Mouse (Mus musculus) MEL (cell line): Measurements from ENCODE around the gene Commd9. TPM values are rescaled to one million over a fixed set of nuclear protein-coding genes. Genes with fewer than 3 reads are reported as not detected.

Experiments used
- DNase-seq: peaks from one replicate; pipeline ENCODE4 v3.0.0; 2011; ENCODE audit warnings: low read depth, low spot score
- H3K27ac ChIP-seq: 2 replicates; pipeline ENCODE4 v1.5.1; 2012; ENCODE audit warnings: low read depth, mild to moderate bottlenecking, control low read depth, low read length, moderate library complexity; ENCODE audit not compliant: control insufficient read depth
- H3K27me3 ChIP-seq, 2 experiments: fragments of 150-350 bp in 1 of 2; sonication (generic) in 1 of 2; 2 replicates each; pipeline ENCODE4 v1.6.1; 2012; ENCODE audit warnings: low read length in 2 of 2, mild to moderate bottlenecking in 2 of 2, improper control_type of control experiment in 1 of 2, moderate library complexity in 1 of 2; ENCODE audit not compliant: insufficient read depth in 2 of 2, control insufficient read depth in 1 of 2
- H3K36me3 ChIP-seq, 2 experiments: 2 replicates each; pipeline ENCODE4 v1.6.1; 2012 to 2014; ENCODE audit warnings: low read length in 2 of 2, improper control_type of control experiment in 1 of 2, inconsistent platforms in 1 of 2, mild to moderate bottlenecking in 1 of 2; ENCODE audit not compliant: insufficient read depth in 2 of 2, control insufficient read depth in 1 of 2
- H3K4me1 ChIP-seq, 2 experiments: fragments of 150-350 bp in 1 of 2; sonication (generic) in 1 of 2; 2 replicates each; pipeline ENCODE4 v1.6.1; 2012; ENCODE audit warnings: low read length in 2 of 2, improper control_type of control experiment in 1 of 2, mild to moderate bottlenecking in 1 of 2; ENCODE audit not compliant: insufficient read depth in 2 of 2, control insufficient read depth in 1 of 2
- H3K4me3 ChIP-seq, 2 experiments: fragments of 150-350 bp in 1 of 2; sonication (generic) in 1 of 2; 2 replicates each; pipeline ENCODE4 v1.5.1; 2012; ENCODE audit warnings: low read depth in 2 of 2, low read length in 2 of 2, mild to moderate bottlenecking in 2 of 2, moderate library complexity in 2 of 2, control low read depth in 1 of 2, improper control_type of control experiment in 1 of 2; ENCODE audit not compliant: control insufficient read depth in 1 of 2, insufficient read depth in 1 of 2
- H3K79me2 ChIP-seq: 2 replicates; pipeline ENCODE4 v1.6.1; 2012; ENCODE audit warnings: mild to moderate bottlenecking, low read length, moderate library complexity; ENCODE audit not compliant: control insufficient read depth, poor library complexity, insufficient read depth
- H3K9ac ChIP-seq: 2 replicates; pipeline ENCODE4 v1.6.1; 2012; ENCODE audit warnings: low read depth, mild to moderate bottlenecking, control low read depth, low read length, moderate library complexity; ENCODE audit not compliant: control insufficient read depth, poor library complexity, severe bottlenecking
- H3K9me3 ChIP-seq: fragments of 150-350 bp; sonication (generic); replicated peaks from 2 replicates; pipeline ENCODE4 v1.6.1; 2012; ENCODE audit warnings: mild to moderate bottlenecking, low read length, improper control_type of control experiment, moderate library complexity; ENCODE audit not compliant: insufficient read depth
- BHLHE40 ChIP-seq: IDR thresholded peaks from 2 replicates; pipeline ENCODE4 v1.6.1; 2012; ENCODE audit warnings: low read depth, mild to moderate bottlenecking, inconsistent platforms, low read length, improper control_type of control experiment, borderline replicate concordance
- CHD2 ChIP-seq: IDR thresholded peaks from 2 replicates; pipeline ENCODE4 v1.6.1; 2011; ENCODE audit warnings: low read length, improper control_type of control experiment
- CTCF ChIP-seq, 3 experiments: IDR thresholded peaks in 2 of 3; conservative IDR thresholded peaks in 1 of 3; 2 replicates each; pipeline ENCODE4 v1.5.1; 2011 to 2012; ENCODE audit warnings: low read length in 3 of 3, low read depth in 2 of 3, mild to moderate bottlenecking in 2 of 3, improper control_type of control experiment in 1 of 3, inconsistent platforms in 1 of 3, mixed read lengths in 1 of 3, moderate library complexity in 1 of 3; ENCODE audit not compliant: control insufficient read depth in 1 of 3, insufficient read depth in 1 of 3, poor library complexity in 1 of 3, severe bottlenecking in 1 of 3
- E2F4 ChIP-seq: IDR thresholded peaks from 2 replicates; pipeline ENCODE4 v1.6.1; 2011; ENCODE audit warnings: low read depth, low read length, improper control_type of control experiment, borderline replicate concordance
- EP300 ChIP-seq, 2 experiments: IDR thresholded peaks; 2 replicates each; pipeline ENCODE4 v1.6.1; 2011; ENCODE audit warnings: improper control_type of control experiment in 2 of 2, low read length in 2 of 2, low read depth in 1 of 2, mild to moderate bottlenecking in 1 of 2
- ETS1 ChIP-seq: IDR thresholded peaks from 2 replicates; pipeline ENCODE4 v1.6.1; 2012; ENCODE audit warnings: low read depth, mild to moderate bottlenecking, inconsistent platforms, low read length, improper control_type of control experiment, moderate library complexity
- GABPA ChIP-seq: IDR thresholded peaks from 2 replicates; pipeline ENCODE4 v1.6.1; 2012; ENCODE audit warnings: low read depth, mild to moderate bottlenecking, inconsistent platforms, low read length, improper control_type of control experiment, moderate library complexity
- GATA1 ChIP-seq: IDR thresholded peaks from 2 replicates; pipeline ENCODE4 v1.6.1; 2011; ENCODE audit warnings: low read depth, low read length, improper control_type of control experiment
- HCFC1 ChIP-seq: IDR thresholded peaks from 2 replicates; pipeline ENCODE4 v1.6.1; 2012; ENCODE audit warnings: low read depth, mild to moderate bottlenecking, inconsistent platforms, low read length, improper control_type of control experiment, moderate library complexity
- JUND ChIP-seq: IDR thresholded peaks from 2 replicates; pipeline ENCODE4 v1.6.1; 2011; ENCODE audit warnings: low read depth, mild to moderate bottlenecking, improper control_type of control experiment, low read length
- KAT2A ChIP-seq: conservative IDR thresholded peaks from 2 replicates; pipeline ENCODE4 v1.6.1; 2012; ENCODE audit warnings: low read depth, low read length, improper control_type of control experiment, inconsistent platforms
- MAFK ChIP-seq: IDR thresholded peaks from 2 replicates; pipeline ENCODE4 v1.6.1; 2011; ENCODE audit warnings: low read depth, mild to moderate bottlenecking, low read length, improper control_type of control experiment, borderline replicate concordance
- MAX ChIP-seq: IDR thresholded peaks from 2 replicates; pipeline ENCODE4 v1.6.1; 2011; ENCODE audit warnings: low read length, improper control_type of control experiment
- MAZ ChIP-seq: IDR thresholded peaks from 2 replicates; pipeline ENCODE4 v1.6.1; 2012; ENCODE audit warnings: low read depth, mild to moderate bottlenecking, inconsistent platforms, low read length, improper control_type of control experiment
- MEF2A ChIP-seq: IDR thresholded peaks from 2 replicates; pipeline ENCODE4 v1.6.1; 2014; ENCODE audit warnings: low read depth, mild to moderate bottlenecking, inconsistent platforms, low read length, improper control_type of control experiment; ENCODE audit not compliant: poor library complexity, insufficient replicate concordance, severe bottlenecking; ENCODE audit errors: extremely low read depth
- MYC ChIP-seq: IDR thresholded peaks from 2 replicates; pipeline ENCODE4 v1.6.1; 2011; ENCODE audit warnings: low read depth, mild to moderate bottlenecking, low read length, improper control_type of control experiment, moderate library complexity
- NELFE ChIP-seq: IDR thresholded peaks from 2 replicates; pipeline ENCODE4 v1.6.1; 2011; ENCODE audit warnings: low read depth, low read length, improper control_type of control experiment
- NRF1 ChIP-seq: IDR thresholded peaks from 2 replicates; pipeline ENCODE4 v1.6.1; 2014; ENCODE audit warnings: low read depth, mild to moderate bottlenecking, inconsistent platforms, low read length, improper control_type of control experiment, moderate library complexity; ENCODE audit not compliant: poor library complexity, insufficient read depth, severe bottlenecking
- POLR2A ChIP-seq, 2 experiments: IDR thresholded peaks; 2 replicates each; pipeline ENCODE4 v1.6.1; 2011 to 2012; ENCODE audit warnings: low read length in 2 of 2, mild to moderate bottlenecking in 2 of 2, control low read depth in 1 of 2, improper control_type of control experiment in 1 of 2, low read depth in 1 of 2, moderate library complexity in 1 of 2; ENCODE audit not compliant: control insufficient read depth in 1 of 2, insufficient read depth in 1 of 2, poor library complexity in 1 of 2
- POLR2AphosphoS2 ChIP-seq: IDR thresholded peaks from 2 replicates; pipeline ENCODE4 v1.6.1; 2011; ENCODE audit warnings: low read length, improper control_type of control experiment
- POLR2AphosphoS5 ChIP-seq: IDR thresholded peaks from 2 replicates; pipeline ENCODE4 v1.6.1; 2012; ENCODE audit warnings: low read depth, borderline replicate concordance, mild to moderate bottlenecking, inconsistent platforms, low read length, moderate library complexity, mixed read lengths
- RCOR1 ChIP-seq: IDR thresholded peaks from 2 replicates; pipeline ENCODE4 v1.6.1; 2012; ENCODE audit warnings: low read depth, mild to moderate bottlenecking, inconsistent platforms, low read length, improper control_type of control experiment
- SIN3A ChIP-seq: IDR thresholded peaks from 2 replicates; pipeline ENCODE4 v1.6.1; 2012; ENCODE audit warnings: low read length, improper control_type of control experiment, inconsistent platforms
- TAL1 ChIP-seq: IDR thresholded peaks from 2 replicates; pipeline ENCODE4 v1.6.1; 2012; ENCODE audit warnings: mild to moderate bottlenecking, inconsistent platforms, low read length, moderate library complexity, mixed read lengths
- TBP ChIP-seq: IDR thresholded peaks from 2 replicates; pipeline ENCODE4 v1.8.0; 2011; ENCODE audit warnings: low read depth, low read length, improper control_type of control experiment
- UBTF ChIP-seq: IDR thresholded peaks from 2 replicates; pipeline ENCODE4 v1.6.1; 2012; ENCODE audit warnings: low read depth, mild to moderate bottlenecking, inconsistent platforms, low read length, improper control_type of control experiment, moderate library complexity, borderline replicate concordance; ENCODE audit not compliant: insufficient read depth
- USF1 ChIP-seq: IDR thresholded peaks from 2 replicates; pipeline ENCODE4 v1.6.1; 2014; ENCODE audit warnings: low read depth, mild to moderate bottlenecking, inconsistent platforms, low read length, improper control_type of control experiment, moderate library complexity
- USF2 ChIP-seq, 2 experiments: IDR thresholded peaks; 2 replicates each; pipeline ENCODE4 v1.6.1; 2011 to 2012; ENCODE audit warnings: improper control_type of control experiment in 2 of 2, low read length in 2 of 2, borderline replicate concordance in 1 of 2, inconsistent platforms in 1 of 2, low read depth in 1 of 2, mild to moderate bottlenecking in 1 of 2; ENCODE audit not compliant: insufficient read depth in 1 of 2
- ZC3H11A ChIP-seq: IDR thresholded peaks from 2 replicates; pipeline ENCODE4 v1.6.1; 2012; ENCODE audit warnings: low read depth, mild to moderate bottlenecking, inconsistent platforms, low read length, improper control_type of control experiment
- ZKSCAN1 ChIP-seq: IDR thresholded peaks from 2 replicates; pipeline ENCODE4 v1.6.1; 2012; ENCODE audit warnings: low read depth, mild to moderate bottlenecking, inconsistent platforms, low read length, improper control_type of control experiment, moderate library complexity
- polyA plus RNA-seq, 2 experiments: library from polyadenylated mRNA; stranded (reverse) in 1 of 2; unstranded in 1 of 2; fragments of >175 nt in 1 of 2; fragments of >200 nt in 1 of 2; gene quantifications; 2 replicates each; pipeline versions ENCODE4 v1.2.1 to v1.2.4; 2012; ENCODE audit warnings: low replicate concordance in 2 of 2, low read depth in 1 of 2; ENCODE audit not compliant: insufficient read length in 2 of 2, insufficient read depth in 1 of 2, missing spikeins in 1 of 2
- total RNA-seq: library from RNA; depleted of rRNA; stranded (reverse); fragments of 300-350 nt; gene quantifications from 2 replicates; pipeline ENCODE4 v1.2.3, GENCODE M21; 2012

Commd9 gene
- total and polyA plus RNA-seq, 3 experiments, result 57.6 to 62.8 TPM; not detected in 1

- Histone ChIP-seq H3K79me2 (no peaks in the 10 kb centered on the region; the same call in 1 of the 2 replicates), H3K9ac (no peak within 1 kb of the TSS), H3K4me3 (no peak within 1 kb of the TSS), H3K36me3 (peaks cover 0 to 6% of the 10 kb centered on the region in 2 experiments; a peak in 2 of 4 replicates), H3K27me3 (peaks cover 5 to 18% of the 10 kb centered on the region in 2 experiments; a peak in 3 of 4 replicates), H3K4me1 (peaks cover 0 to 11% of the 10 kb centered on the region in 2 experiments; a peak in 2 of 4 replicates), H3K27ac (no peak within 1 kb of the TSS), H3K9me3 (no peaks in the 10 kb centered on the region)
- TF ChIP-seq TAL1 (no peak), E2F4 (no peak), MAFK (no peak), MAZ (no peak), SIN3A (no peak), JUND (no peak), POLR2AphosphoS2 (no peak), ZKSCAN1 (no peak), HCFC1 (no peak), ETS1 (no peak), MEF2A (no peak), KAT2A (no peak), USF1 (no peak), MYC (no peak), NRF1 (no peak), TBP (no peak), CHD2 (no peak), NELFE (no peak), GABPA (no peak)
- DNase-seq, result no peak
Observed at GRCm38 (mm10) chr2:101882998-101883397, 3.0 kb upstream of the Commd9 start, which contains the start of gene Prr5l. Gene Prr5l (minus strand): TSS chr2:101883027.

GRCm38 (mm10) chr2:101884286-101884685, 1.8 kb upstream of the Commd9 start:
- TF ChIP-seq CHD2 (no peak), UBTF (no peak), CTCF (IDR thresholded peaks at IDR 0.05 in 2 of 3, conservative IDR thresholded peaks at IDR 0.05 in 1 of 3; ENCODE audit: control insufficient read depth in 1 of 3, insufficient read depth in 1 of 3, low read depth in 2 of 3, low read length in 3 of 3, poor library complexity in 1 of 3, severe bottlenecking in 1 of 3) (no peak), RCOR1 (no peak), GABPA (no peak), POLR2AphosphoS5 (no peak), TAL1 (no peak), ZKSCAN1 (no peak), GATA1 (no peak), NRF1 (no peak), USF1 (no peak), MAX (no peak), POLR2A (IDR thresholded peaks at IDR 0.05; ENCODE audit: control insufficient read depth in 1 of 2, insufficient read depth in 1 of 2, low read depth in 1 of 2, low read length in 2 of 2, poor library complexity in 1 of 2) (no peak), ZC3H11A (no peak), BHLHE40 (no peak), EP300 (IDR thresholded peaks at IDR 0.05; ENCODE audit: low read depth in 1 of 2, low read length in 2 of 2) (no peak), USF2 (IDR thresholded peaks at IDR 0.05; ENCODE audit: borderline replicate concordance in 1 of 2, insufficient read depth in 1 of 2, low read depth in 1 of 2, low read length in 2 of 2) (no peak)
- no peak for DNase-seq
- Histone ChIP-seq H3K36me3 (peaks cover 0 to 6% of the 10 kb centered on the region in 2 experiments; a peak in 2 of 4 replicates), H3K9ac (no peak overlapping the region), H3K27me3 (peaks cover 4 to 18% of the 10 kb centered on the region in 2 experiments; a peak in 3 of 4 replicates), H3K27ac (no peak overlapping the region), H3K9me3 (no peaks in the 10 kb centered on the region), H3K79me2 (peaks cover 2% of the 10 kb centered on the region; the same call in 1 of the 2 replicates), H3K4me1 (peaks cover 0 to 11% of the 10 kb centered on the region in 2 experiments; a peak in 2 of 4 replicates), H3K4me3 (no peak overlapping the region)
